Mouse (Mus musculus): Measurements from ENCODE around the gene Mtfr1l.
A peak's percentile ranks its signal among the peaks of the same experiment; 100 is the strongest.

The Mtfr1l gene

DNA sequence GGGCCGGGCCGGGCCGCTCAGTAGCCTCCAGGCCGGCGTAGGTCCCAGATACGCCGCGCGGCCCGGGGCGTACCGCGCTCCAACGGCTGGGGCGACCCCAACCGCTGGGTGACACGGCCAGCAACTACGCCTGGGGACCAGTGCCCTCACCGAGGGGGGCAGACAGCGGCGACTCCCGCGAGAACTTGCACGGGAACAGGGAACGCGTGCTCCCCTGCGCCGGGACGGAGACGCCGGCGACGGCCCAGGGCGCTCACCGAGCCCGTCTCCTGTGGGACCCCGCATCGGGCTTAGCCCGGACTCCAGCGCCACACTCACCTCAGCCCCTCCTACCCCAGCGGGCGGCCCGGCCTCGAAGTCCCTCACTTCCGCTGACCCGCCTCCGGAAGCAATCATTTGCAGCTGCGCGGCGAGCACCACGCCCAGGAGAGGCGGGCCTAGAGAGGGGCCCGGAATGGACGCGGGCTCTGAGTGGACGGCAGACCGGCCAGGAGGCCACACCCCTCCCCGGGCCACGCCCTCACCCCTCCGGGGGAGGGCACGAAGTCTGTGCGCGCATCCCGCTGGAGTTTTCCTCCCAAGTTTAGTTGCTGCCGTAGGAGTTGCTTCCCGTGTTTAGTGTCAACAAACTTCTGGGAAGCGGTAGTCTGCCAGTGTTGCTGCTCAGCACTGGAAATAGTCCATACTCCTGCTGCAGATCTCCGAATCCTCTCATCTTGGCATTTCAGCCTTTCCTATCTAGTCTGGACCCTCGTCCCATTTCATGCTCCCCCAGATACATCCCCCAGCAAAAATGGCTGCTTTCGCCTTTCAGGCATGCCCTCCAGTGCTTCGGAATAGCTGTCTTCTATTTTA, at the start of gene Mtfr1l:
Mtfr1l (minus strand) TSS at position 456 of the 855 bp plus-strand sequence.
- peak; percentile 89 for DNase-seq (ENCODE audit: low spot score)

DNA sequence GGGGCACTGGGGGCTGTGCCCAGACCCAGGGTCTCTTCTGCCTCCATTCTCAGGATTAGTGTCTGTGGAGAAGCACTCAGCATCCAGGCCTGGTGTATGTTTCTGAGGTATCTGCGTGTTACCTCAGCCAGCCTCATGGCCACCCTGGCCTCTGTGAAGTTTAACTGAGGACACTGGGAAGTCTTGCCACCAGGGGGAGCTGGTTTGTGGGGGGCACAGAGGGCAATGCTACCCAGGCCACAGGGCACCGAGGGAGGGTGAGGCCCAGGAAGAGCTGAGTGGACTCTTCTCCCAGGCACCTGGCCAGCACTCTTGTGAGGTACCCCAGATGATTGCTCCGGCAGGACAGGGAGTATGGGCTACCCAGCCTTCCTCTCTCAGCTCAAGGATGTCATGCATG, 48.3 kb upstream of the Mtfr1l start:
- DNase-seq (ENCODE audit: low spot score): no peak

DNA sequence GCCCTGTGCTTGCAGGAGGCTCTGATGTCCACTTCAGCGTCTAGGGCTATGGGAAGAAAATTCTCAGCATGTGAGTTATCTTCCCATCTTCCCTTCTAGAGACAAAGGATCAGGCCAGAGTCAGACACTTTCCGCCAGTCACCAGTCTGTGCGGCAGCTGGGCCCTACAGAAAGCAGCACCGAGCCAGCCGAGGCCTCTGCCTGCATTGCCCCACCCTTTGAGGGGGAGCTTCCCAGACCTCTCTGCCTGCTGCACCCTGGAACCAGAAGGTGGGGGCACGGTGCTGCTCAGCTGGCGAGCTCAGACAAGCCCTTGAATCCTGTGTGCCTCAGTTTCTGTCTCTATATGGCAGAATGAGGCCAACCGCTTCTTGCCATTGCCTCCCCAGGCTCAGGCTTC, 46.2 kb upstream of the Mtfr1l start:
- no peak for DNase-seq (ENCODE audit: low spot score)

- no peak for DNase-seq (ENCODE audit: low spot score)
Measured at GRCm38 (mm10) chr4:134580351-134581148, 45.4 kb upstream of the Mtfr1l start.

DNA sequence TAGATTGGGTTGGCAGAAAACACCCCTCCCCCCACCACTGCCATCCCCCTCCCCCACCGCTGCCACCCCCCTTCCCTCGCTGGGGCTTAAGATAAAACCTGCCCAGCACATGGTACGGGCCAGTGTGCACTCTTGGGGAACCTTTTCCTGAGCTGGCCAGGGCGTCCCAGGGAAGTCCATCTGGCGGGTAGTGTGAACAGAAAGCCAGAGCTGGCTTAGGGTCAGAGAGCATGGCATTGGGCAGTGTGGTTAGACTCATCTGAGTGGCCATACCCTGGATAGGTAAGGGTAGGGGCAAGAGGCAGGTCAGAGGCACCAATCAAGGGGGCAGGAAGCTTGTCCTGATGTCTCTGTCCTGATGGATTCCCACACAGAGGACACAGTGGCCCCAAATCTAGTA, 44.4 kb upstream of the Mtfr1l start:
- DNase-seq (ENCODE audit: low spot score): no peak

- no peak for DNase-seq (ENCODE audit: low spot score)
Measured at GRCm38 (mm10) chr4:134579212-134579611, 44.0 kb upstream of the Mtfr1l start.

- DNase-seq (ENCODE audit: low spot score): no peak
Measured at GRCm38 (mm10) chr4:134578407-134578806, 43.2 kb upstream of the Mtfr1l start.

GRCm38 (mm10) chr4:134577281-134577680, 42.1 kb upstream of the Mtfr1l start:
- no peak for DNase-seq (ENCODE audit: low spot score)

DNA sequence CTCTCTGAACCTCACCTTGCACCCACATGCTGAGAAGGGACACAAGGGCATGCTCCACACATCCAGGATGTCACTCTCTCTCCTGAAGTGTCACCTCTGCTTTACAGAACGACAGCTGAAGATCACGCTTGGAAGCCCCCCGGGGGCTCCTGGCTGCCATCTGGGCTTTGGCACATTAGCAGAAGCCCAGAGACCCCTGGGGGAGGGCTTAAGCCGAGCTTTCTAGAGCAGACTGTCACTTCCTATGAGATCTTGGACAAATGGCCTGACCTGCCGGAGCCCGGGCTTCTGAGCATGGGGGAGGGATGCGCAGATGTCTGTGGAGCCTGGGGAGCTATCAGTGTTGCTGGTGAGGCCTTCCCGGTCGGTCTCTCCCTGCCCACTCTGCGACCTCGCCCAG, 40.3 kb upstream of the Mtfr1l start:
- no peak for DNase-seq (ENCODE audit: low spot score)

DNA sequence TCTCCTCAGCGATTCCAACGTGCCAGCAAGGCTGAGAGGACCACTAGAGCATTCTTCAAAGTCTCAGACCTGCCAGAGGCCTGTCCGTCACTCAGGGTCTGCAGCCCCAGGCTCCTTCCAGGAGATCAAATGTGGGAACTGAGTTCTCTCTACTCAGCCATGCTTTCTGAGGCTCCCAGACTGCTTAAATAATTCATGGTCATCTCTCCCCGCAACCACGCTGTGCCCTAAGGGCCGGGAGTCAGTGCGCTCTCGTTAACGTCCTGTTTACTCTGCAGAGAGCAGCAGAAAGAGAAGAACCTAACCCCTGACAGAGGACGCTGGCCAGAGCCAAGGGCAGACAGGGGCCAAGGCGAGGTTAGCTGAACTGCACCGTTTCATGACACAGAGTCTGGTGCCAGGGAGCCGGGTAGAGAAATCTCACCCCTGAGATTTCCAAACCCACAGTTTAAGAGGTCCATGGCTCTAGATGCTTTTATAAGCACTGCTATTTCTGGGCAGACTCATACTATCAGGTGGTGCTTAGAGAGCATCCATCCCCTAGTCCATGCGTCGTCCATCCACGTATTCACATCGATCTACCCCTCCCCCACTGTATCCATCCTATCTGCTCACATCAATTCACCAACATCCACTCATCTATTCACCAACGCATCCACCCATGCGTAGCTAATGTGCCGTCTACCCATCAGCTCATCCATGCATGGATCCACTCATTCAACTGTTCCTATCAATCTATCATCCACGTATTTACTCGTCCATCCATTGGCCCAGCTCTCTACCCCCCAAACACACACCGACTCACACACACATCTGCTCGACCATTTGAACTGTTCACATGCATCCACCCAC, 37.5 kb upstream of the Mtfr1l start:
- DNase-seq (ENCODE audit: low spot score): no peak

- DNase-seq (ENCODE audit: low spot score): no peak
Measured at GRCm38 (mm10) chr4:134570704-134571451, 35.7 kb upstream of the Mtfr1l start.

- DNase-seq (ENCODE audit: low spot score): no peak
Measured at GRCm38 (mm10) chr4:134569831-134570230, 34.6 kb upstream of the Mtfr1l start.

- no peak for DNase-seq (ENCODE audit: low spot score)
Measured at GRCm38 (mm10) chr4:134569205-134569604, 34.0 kb upstream of the Mtfr1l start.

- DNase-seq (ENCODE audit: low spot score): no peak
Measured at GRCm38 (mm10) chr4:134567377-134568226, 32.4 kb upstream of the Mtfr1l start.

DNA sequence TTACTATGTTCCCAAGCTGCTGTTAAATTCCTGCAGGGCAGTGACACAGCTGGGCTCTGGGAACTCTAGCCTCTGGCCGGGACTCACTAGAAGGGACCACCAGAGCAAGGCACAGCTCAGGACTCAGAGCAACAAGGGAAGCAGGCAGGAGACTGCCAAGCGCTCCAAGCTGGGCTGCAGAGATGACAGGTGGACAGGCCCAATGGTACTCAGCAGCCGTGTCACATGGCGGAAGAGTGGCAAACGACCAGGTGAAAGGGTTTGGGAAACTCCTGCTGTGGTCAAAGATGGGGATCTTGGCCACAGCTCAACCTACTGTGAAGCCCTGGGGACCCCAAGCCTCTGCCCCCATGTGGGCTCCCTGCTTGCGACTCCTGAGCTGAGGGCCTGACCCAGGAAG, 28.9 kb upstream of the Mtfr1l start:
- no peak for DNase-seq (ENCODE audit: low spot score)

DNA sequence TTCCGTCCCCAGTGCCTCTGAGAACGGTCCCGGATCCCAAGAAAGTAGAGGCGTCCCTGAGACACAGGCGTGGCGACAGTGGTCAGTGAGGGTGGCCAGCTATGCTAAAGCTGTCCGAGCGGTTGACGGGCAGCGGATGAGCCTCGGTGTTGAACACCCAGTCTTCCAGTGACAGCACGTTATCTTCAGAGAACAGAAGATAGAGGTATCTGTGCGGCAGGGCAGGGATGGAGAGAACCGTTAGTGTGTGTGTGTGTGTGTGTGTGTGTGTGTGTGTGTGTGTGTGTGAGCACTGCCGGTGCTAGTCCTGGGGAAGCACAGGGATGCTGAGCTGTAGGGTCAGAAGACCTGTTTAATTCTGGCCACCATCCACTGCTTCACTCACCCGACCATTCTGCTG, 28.4 kb upstream of the Mtfr1l start:
- no peak for DNase-seq (ENCODE audit: low spot score)

- DNase-seq (ENCODE audit: low spot score): no peak
Measured at GRCm38 (mm10) chr4:134562014-134562413, 26.8 kb upstream of the Mtfr1l start.

GRCm38 (mm10) chr4:134560699-134561098, 25.5 kb upstream of the Mtfr1l start:
- no peak for DNase-seq (ENCODE audit: low spot score)

GRCm38 (mm10) chr4:134559154-134559553, 24.0 kb upstream of the Mtfr1l start:
- DNase-seq (ENCODE audit: low spot score): no peak

- DNase-seq (ENCODE audit: low spot score): no peak
Measured at GRCm38 (mm10) chr4:134558570-134559113, 23.5 kb upstream of the Mtfr1l start.

All from urinary bladder, postnatal 10 days (tissue).